Mouse (Mus musculus): ENCODE results near the gene Tmem216. TPM values are rescaled to one million over a fixed set of nuclear protein-coding genes. Genes with fewer than 3 reads are reported as not detected.

Gene Tmem216
- polyA plus RNA-seq, 1 experiment from 2014 or later: 49.5 TPM

GRCm38 (mm10) chr19:10591659-10592377, 35.8 kb upstream of the Tmem216 start:
- Histone ChIP-seq H3K36me3 (ENCODE audit: control insufficient read depth, insufficient read depth) (peaks cover 5% of the 10 kb centered on the region; the same call in 1 of the 2 replicates), H3K4me1 (replicated peaks; ENCODE audit: control insufficient read depth, insufficient read depth, low read length) (no peaks in the 10 kb centered on the region), H3K27me3 (replicated peaks; ENCODE audit: control insufficient read depth, insufficient read depth, low read length) (no peaks in the 10 kb centered on the region), H3K9me3 (ENCODE audit: control insufficient read depth, low read length) (no peaks in the 10 kb centered on the region), H3K4me2 (ENCODE audit: low read length) (no peak overlapping the region), H3K4me3 (replicated peaks; ENCODE audit: low read length) (no peak overlapping the region), H3K27ac (ENCODE audit: low read length) (no peak overlapping the region), H3K9ac (replicated peaks; ENCODE audit: low read depth, low read length) (no peak overlapping the region)
- 91% methylated on average over 6 of the region's 6 CpGs for WGBS
- ATAC-seq: no peak

DNA sequence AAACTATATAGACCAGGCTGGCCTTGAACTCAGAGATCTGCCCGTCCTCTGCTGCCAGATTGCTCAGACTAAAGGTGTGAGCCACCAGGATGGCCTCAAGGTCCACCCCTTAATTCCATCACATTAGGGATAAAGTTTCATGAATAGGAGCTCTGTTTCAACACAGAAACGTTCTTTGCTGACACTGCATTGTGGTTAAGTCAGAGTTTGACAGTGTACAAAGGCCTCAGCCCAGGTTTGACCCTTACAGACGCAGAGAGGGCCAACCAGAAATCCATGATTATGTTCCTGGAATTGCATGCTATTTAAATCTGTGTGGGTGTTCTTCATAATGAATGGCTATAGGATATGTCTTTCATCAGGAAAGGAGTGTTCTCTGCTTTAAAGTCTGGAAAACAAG, 34.3 kb upstream of the Tmem216 start:
- Histone ChIP-seq H3K9ac (replicated peaks; ENCODE audit: low read depth, low read length) (no peak overlapping the region), H3K36me3 (ENCODE audit: control insufficient read depth, insufficient read depth) (peaks cover 5% of the 10 kb centered on the region; the same call in 1 of the 2 replicates), H3K9me3 (ENCODE audit: control insufficient read depth, low read length) (no peaks in the 10 kb centered on the region), H3K4me2 (ENCODE audit: low read length) (no peak overlapping the region), H3K4me1 (replicated peaks; ENCODE audit: control insufficient read depth, insufficient read depth, low read length) (no peaks in the 10 kb centered on the region), H3K27me3 (replicated peaks; ENCODE audit: control insufficient read depth, insufficient read depth, low read length) (no peaks in the 10 kb centered on the region), H3K27ac (ENCODE audit: low read length) (no peak overlapping the region), H3K4me3 (replicated peaks; ENCODE audit: low read length) (no peak overlapping the region)
- WGBS: 71% methylated on average over 3 of the region's 3 CpGs
- no peak for ATAC-seq

DNA sequence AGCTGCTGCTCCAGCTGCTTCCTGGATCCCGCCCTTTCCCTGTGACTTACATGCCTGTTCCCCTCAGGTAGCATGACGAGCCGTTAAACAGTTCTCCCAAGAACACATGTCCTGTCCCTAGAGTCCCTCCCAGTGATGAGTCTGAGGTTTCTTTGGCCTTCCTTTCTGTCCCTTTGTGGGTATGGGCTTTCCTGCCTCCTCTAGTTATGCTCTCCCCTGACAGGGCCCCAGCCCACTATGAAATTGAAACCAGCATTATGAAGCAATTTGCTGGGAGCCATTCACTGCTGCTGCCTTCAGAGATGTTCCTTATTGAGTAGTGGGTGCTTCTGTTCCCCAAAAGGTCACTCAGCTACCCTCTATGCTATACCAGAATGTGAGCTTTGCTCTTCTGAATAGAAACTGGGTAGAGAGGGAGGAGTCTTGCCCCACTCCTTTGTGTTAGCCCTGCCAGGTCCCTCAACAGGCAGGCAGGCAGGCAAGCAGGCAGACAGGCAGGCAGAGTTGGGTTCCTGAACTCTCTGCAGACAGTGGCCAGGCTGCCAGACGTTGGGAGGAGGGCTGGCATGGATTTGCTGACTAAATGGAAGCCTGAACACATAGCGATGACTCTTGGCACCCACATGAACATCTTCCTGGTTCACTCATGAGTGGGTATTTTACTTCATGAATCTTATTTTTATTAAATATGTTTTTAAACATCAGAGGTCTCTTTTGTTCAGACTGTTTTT, 33.3 kb upstream of the Tmem216 start:
- Histone ChIP-seq H3K4me3 (replicated peaks; ENCODE audit: low read length) (no peak overlapping the region), H3K4me2 (ENCODE audit: low read length) (no peak overlapping the region), H3K9me3 (ENCODE audit: control insufficient read depth, low read length) (no peaks in the 10 kb centered on the region), H3K9ac (replicated peaks; ENCODE audit: low read depth, low read length) (no peak overlapping the region), H3K4me1 (replicated peaks; ENCODE audit: control insufficient read depth, insufficient read depth, low read length) (no peaks in the 10 kb centered on the region), H3K36me3 (ENCODE audit: control insufficient read depth, insufficient read depth) (peaks cover 2% of the 10 kb centered on the region; the same call in 1 of the 2 replicates), H3K27me3 (replicated peaks; ENCODE audit: control insufficient read depth, insufficient read depth, low read length) (no peaks in the 10 kb centered on the region), H3K27ac (ENCODE audit: low read length) (no peak overlapping the region)
- WGBS: 65% methylated on average over 5 of the region's 5 CpGs
- ATAC-seq: no peak

GRCm38 (mm10) chr19:10587231-10587630, 31.2 kb upstream of the Tmem216 start:
- H3K4me3 ChIP-seq (replicated peaks; ENCODE audit: low read length): no peak overlapping the region
- no peaks in the 10 kb centered on the region for H3K4me1 ChIP-seq (replicated peaks; ENCODE audit: control insufficient read depth, insufficient read depth, low read length)
- H3K27ac ChIP-seq (ENCODE audit: low read length): no peak overlapping the region
- H3K27me3 ChIP-seq (replicated peaks; ENCODE audit: control insufficient read depth, insufficient read depth, low read length): no peaks in the 10 kb centered on the region
- H3K9me3 ChIP-seq (ENCODE audit: control insufficient read depth, low read length): no peaks in the 10 kb centered on the region
- H3K4me2 ChIP-seq (ENCODE audit: low read length): no peak overlapping the region
- no peak overlapping the region for H3K9ac ChIP-seq (replicated peaks; ENCODE audit: low read depth, low read length)
- peaks cover 2% of the 10 kb centered on the region; the same call in 1 of the 2 replicates for H3K36me3 ChIP-seq (ENCODE audit: control insufficient read depth, insufficient read depth)
- no peak for ATAC-seq
- WGBS: 89% methylated on average over 8 of the region's 8 CpGs

GRCm38 (mm10) chr19:10585112-10585511, 29.1 kb upstream of the Tmem216 start:
- Histone ChIP-seq H3K9ac (replicated peaks; ENCODE audit: low read depth, low read length) (no peak overlapping the region), H3K27ac (ENCODE audit: low read length) (no peak overlapping the region), H3K36me3 (ENCODE audit: control insufficient read depth, insufficient read depth) (no peaks in the 10 kb centered on the region), H3K4me1 (replicated peaks; ENCODE audit: control insufficient read depth, insufficient read depth, low read length) (no peaks in the 10 kb centered on the region), H3K27me3 (replicated peaks; ENCODE audit: control insufficient read depth, insufficient read depth, low read length) (no peaks in the 10 kb centered on the region), H3K9me3 (ENCODE audit: control insufficient read depth, low read length) (no peaks in the 10 kb centered on the region), H3K4me2 (ENCODE audit: low read length) (no peak overlapping the region), H3K4me3 (replicated peaks; ENCODE audit: low read length) (no peak overlapping the region)
- 90% methylated on average over 8 of the region's 8 CpGs for WGBS
- no peak for ATAC-seq

DNA sequence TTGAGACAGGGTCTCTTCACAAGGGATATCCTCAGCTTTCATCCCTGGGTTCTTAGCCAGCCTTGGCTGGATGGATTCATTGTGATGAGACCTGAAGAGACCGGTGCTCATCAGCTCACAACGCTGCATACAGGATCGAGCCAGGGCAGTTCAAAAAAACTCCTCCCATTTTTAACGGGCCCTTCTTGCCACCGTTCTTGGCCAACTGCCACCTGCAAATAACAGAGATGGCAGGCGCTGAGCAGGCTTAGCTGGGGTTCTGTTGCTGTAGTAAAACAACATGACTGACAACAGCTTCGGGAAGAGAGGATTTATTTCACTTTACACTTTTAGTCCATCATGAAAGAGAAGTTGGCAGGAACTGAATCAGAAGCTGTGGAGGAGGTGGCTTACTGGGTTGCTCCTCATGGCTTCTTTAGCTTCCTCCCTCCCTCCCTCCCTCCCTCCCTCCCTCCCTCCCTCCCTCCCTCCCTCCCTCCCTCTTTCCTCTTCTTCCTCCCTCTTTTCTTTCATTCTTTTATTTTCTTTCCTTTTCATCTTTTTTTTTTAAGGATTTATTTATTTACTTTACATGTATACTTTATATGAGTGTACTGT, 27.6 kb upstream of the Tmem216 start:
- Histone ChIP-seq H3K9me3 (ENCODE audit: control insufficient read depth, low read length) (no peaks in the 10 kb centered on the region), H3K27ac (ENCODE audit: low read length) (no peak overlapping the region), H3K36me3 (ENCODE audit: control insufficient read depth, insufficient read depth) (no peaks in the 10 kb centered on the region), H3K4me3 (replicated peaks; ENCODE audit: low read length) (no peak overlapping the region), H3K27me3 (replicated peaks; ENCODE audit: control insufficient read depth, insufficient read depth, low read length) (no peaks in the 10 kb centered on the region), H3K4me2 (ENCODE audit: low read length) (no peak overlapping the region), H3K9ac (replicated peaks; ENCODE audit: low read depth, low read length) (no peak overlapping the region), H3K4me1 (replicated peaks; ENCODE audit: control insufficient read depth, insufficient read depth, low read length) (peaks cover 5% of the 10 kb centered on the region)
- ATAC-seq: no peak
- WGBS: 31% methylated on average over 7 of the region's 7 CpGs

- 86% methylated on average over 6 of the region's 6 CpGs for WGBS
- H3K27me3 ChIP-seq (replicated peaks; ENCODE audit: control insufficient read depth, insufficient read depth, low read length): no peaks in the 10 kb centered on the region
- H3K9me3 ChIP-seq (ENCODE audit: control insufficient read depth, low read length): no peaks in the 10 kb centered on the region
- H3K9ac ChIP-seq (replicated peaks; ENCODE audit: low read depth, low read length): no peak overlapping the region
- no peak for ATAC-seq
- no peaks in the 10 kb centered on the region for H3K36me3 ChIP-seq (ENCODE audit: control insufficient read depth, insufficient read depth)
- peaks cover 15% of the 10 kb centered on the region for H3K4me1 ChIP-seq (replicated peaks; ENCODE audit: control insufficient read depth, insufficient read depth, low read length)
- H3K4me2 ChIP-seq (ENCODE audit: low read length): no peak overlapping the region
- H3K4me3 ChIP-seq (replicated peaks; ENCODE audit: low read length): no peak overlapping the region
- no peak overlapping the region for H3K27ac ChIP-seq (ENCODE audit: low read length)
These were observed 25.9 kb upstream of the Tmem216 start for GRCm38 (mm10) chr19:10581984-10582383.

GRCm38 (mm10) chr19:10580761-10581160, 24.7 kb upstream of the Tmem216 start:
- H3K9me3 ChIP-seq (ENCODE audit: control insufficient read depth, low read length): no peaks in the 10 kb centered on the region
- WGBS: 87% methylated on average over 3 of the region's 3 CpGs
- no peak overlapping the region for H3K9ac ChIP-seq (replicated peaks; ENCODE audit: low read depth, low read length)
- no peaks in the 10 kb centered on the region for H3K27me3 ChIP-seq (replicated peaks; ENCODE audit: control insufficient read depth, insufficient read depth, low read length)
- ATAC-seq: no peak
- H3K4me1 ChIP-seq (replicated peaks; ENCODE audit: control insufficient read depth, insufficient read depth, low read length): peaks cover 20% of the 10 kb centered on the region
- no peak overlapping the region for H3K4me3 ChIP-seq (replicated peaks; ENCODE audit: low read length)
- H3K36me3 ChIP-seq (ENCODE audit: control insufficient read depth, insufficient read depth): no peaks in the 10 kb centered on the region
- no peak overlapping the region for H3K4me2 ChIP-seq (ENCODE audit: low read length)
- H3K27ac ChIP-seq (ENCODE audit: low read length): no peak overlapping the region

- Histone ChIP-seq H3K27me3 (replicated peaks; ENCODE audit: control insufficient read depth, insufficient read depth, low read length) (no peaks in the 10 kb centered on the region), H3K27ac (ENCODE audit: low read length) (no peak overlapping the region), H3K9me3 (ENCODE audit: control insufficient read depth, low read length) (no peaks in the 10 kb centered on the region), H3K4me2 (ENCODE audit: low read length) (no peak overlapping the region), H3K4me1 (replicated peaks; ENCODE audit: control insufficient read depth, insufficient read depth, low read length) (peaks cover 20% of the 10 kb centered on the region), H3K36me3 (ENCODE audit: control insufficient read depth, insufficient read depth) (no peaks in the 10 kb centered on the region), H3K9ac (replicated peaks; ENCODE audit: low read depth, low read length) (no peak overlapping the region), H3K4me3 (replicated peaks; ENCODE audit: low read length) (no peak overlapping the region)
- no peak for ATAC-seq
- WGBS: 86% methylated on average over 3 of the region's 3 CpGs
These were observed 24.1 kb upstream of the Tmem216 start for GRCm38 (mm10) chr19:10580102-10580501.

Measured in forebrain, embryonic 16.5 days (tissue).